Mouse (Mus musculus) ovary, postnatal 14 days (tissue): ENCODE data around the gene Ablim2.

Experiments used
- DNase-seq: peaks from one replicate; pipeline ENCODE4 v3.0.0; 2022; ENCODE audit warnings: low spot score

Ablim2 gene

DNA sequence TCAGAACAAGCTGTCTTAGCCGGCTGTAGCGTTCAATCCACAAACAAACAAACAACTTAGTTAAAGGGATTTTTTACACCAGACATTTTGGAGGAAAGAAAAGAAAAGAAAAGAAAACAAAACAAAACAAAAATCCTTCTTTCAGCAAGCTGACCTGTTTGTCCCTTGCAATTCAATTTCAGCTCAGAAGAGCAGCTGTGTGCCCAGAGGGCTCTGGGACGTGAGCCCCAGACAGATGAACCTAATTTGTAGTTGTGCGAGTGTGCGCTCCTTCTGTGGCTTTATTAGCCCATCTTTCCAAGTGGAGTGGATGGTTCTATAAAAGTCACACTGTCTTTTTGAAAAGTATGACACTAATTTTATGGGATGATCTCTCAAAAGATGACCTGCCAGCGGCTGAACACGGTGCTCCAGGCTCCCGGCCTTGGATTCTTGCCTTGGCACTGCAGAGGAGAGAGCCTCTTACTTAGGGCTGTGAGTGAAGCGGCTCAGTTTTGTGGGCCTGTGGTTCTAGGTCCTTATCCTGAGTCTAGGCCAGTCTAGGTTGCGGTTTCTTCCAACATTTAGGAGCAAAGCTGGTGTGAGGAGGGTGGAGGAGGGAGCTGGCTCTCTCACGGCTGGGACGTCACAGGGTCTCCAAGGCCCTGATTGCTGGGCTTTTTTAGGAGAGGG, 158.1 kb downstream of the Ablim2 start:
- no peak for DNase-seq

DNA sequence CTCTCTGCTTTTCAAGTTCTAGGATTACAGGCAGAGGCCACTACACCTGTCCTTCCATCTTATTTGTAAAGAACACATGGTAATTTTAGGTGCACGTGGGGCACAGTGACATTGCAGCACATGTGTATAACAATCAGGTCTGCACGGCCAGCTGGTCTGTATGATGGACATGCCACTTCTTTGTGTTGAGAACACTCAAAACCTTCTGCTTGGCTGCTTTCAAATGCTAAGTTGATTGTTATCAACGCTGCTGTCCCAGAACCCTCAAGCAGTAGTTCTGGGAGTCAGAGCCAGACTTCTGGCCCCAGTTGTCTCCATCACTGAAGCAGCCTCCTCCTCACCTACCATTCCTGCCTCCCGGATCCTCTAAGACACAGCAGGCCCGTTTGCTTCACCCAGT, 159.0 kb downstream of the Ablim2 start:
- DNase-seq, result no peak

DNA sequence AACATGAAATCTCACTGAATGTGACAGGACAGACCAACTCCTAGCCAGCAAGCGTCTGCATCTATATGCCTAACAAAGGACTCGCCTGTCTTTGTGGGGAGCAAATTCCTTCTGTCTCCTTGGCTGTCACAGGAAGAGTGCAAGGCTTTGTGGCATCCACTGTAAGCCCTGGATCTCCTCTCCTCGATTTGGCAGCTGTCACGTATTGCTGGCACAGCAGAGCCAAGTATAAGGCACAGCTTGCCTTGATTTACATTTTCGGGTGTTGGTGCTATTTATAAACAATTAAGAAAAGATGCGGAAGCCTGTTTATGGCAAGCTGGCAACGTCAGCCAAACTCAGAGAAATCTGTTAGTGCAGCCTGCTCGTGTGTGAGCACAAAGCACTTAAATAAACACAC, 160.7 kb downstream of the Ablim2 start:
- no peak for DNase-seq

DNA sequence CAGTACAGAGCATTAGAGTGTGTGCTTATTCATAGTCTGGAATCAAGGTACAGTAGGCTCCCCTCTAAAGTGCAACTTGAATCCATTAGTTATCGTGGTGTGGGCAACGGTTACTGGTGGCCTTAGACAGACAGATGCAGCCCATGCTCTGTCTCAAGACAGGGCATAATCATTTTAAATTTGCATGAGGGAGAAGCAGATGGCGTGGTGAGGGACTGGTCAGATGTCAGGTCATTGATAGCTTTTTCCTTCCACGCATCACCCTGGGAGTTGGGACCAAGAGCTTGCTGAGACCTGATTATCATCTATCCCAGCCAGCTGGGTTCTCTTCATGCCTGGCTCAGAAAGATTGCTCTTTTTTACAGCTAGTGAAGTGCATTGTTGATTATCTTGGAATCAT, 162.4 kb downstream of the Ablim2 start:
- DNase-seq, result no peak

DNA sequence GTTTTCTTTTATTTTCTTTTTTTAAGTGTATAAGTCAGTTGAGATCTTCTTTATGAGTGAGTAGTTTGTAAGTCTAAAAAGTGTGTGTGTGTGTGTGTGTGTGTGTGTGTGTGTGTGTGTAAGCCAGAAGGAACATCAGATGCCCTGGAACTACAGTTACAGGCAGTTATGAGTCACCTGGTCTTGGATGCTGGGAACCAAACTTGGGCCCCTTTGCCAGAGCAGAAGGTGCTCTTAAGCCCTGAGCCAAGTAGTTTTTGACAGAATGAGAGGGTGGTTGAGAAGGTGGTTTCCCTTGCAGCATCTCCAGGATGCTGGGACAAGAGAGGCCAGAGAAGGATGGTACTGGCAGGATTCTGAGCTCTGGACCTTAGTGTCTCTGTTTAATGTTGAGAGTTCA, 162.9 kb downstream of the Ablim2 start:
- DNase-seq, result no peak

DNA sequence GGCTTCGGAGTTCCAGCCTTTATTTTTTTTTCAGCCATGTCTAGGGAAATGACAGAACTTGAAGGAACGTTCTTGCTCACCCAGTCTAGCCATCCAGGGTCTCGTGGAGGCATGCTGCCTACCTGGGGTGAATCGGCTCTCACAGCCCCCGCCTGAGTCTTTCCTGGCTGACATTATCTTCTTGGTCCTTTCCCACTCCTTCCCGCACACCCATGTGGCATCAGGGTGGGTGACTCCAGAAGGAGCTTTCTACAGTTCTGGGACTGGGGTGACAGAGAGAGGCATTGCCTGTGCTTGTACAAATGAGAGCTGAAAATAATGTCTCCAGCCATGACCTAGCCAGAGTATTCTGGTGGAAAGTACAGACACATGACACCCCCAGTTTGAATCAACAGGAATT, 163.5 kb downstream of the Ablim2 start:
- no peak for DNase-seq

DNA sequence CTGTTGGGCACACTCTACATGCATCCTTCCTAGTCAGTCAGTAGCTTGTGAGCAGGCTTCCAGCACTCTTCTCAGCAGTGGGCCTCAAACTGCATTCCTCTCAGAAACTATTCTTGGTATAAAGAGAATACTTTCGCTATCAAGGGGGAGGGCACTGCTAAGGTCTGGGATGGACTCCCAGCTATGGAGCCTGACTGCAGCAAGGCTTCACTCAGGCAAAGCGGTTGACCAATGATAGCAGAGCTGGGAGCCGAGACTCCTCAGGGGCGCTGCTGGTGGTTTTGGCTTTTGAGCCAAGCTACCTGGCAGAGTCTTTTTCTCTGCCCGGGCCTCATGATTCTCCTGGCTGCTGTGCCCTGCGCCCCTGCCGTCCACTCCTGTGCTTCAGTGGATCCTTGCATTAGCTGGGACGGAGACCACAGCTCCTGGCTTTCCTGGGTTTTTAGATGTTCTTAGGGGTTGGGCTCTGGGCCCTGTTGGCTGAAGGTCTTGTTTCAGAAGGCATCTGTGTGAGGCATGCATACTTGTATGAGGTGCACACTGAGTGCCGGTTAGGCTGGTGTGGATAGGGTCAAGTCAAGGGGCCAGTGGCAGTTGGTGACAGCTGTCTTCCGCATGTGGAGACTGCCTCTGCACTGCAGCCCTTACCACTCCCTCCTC, 164.0 kb downstream of the Ablim2 start:
- DNase-seq, result peak; percentile 39

DNA sequence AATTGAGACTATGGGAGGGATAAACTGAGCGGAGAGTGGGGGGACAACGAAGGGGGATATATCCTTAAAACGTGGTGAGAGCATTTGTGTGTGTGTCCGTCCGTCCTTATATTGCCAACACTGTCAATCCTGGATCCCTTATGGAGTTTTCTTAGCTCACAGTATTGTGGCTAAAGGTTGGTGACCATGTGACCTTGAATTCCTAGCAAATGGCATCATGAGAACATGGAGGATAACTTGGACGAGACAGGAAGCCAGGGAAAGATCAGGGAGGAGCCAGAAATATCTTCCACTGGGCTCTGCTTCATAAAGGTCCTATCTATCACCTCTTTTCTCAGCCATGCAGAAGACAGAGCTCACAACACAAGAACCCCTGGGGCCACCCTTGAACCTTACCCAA, 165.8 kb downstream of the Ablim2 start:
- DNase-seq, result no peak

DNA sequence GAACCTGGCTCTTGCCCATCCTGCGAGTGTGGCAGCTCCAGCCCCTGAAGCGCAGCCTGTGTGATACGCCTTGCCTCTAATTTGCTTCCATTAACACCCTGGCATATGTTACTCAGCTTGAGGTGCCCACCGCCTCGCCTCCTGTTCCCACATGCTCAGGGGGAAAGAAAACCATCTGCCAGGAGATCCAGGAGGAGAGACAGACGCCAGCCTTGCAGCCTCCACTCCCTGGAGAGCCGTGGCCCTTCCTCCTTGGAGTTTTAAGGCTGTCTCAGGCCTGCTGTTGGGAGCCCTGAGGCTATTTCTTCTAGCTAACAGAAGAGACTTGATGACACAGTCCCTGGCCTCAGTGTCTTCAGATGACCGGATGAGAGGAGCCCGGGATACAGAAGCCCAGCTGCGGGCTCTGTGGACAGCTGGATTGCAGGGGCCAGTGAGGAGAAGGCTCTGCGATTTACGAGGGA, 167.5 kb downstream of the Ablim2 start:
- DNase-seq, result no peak

DNA sequence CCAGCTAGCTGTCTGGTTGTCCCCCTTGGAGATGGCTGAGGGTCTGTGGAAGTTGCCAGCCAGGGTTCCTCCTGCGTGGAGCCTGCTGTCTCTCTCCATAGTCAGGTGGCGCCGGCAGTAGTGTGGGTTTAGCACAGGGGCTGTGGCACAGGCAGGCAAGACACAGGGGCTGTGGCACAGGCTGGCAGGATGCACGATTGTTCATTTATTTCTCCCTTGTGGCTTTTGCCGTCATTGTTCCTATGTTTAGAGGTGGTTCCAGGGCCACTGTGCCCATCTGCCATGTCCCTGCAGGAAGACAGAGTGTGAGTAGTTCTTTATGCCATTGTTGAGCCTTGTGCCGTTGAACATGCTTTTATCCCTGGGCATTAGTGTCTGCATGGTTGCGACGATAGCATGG, 168.8 kb downstream of the Ablim2 start:
- DNase-seq, result no peak

DNA sequence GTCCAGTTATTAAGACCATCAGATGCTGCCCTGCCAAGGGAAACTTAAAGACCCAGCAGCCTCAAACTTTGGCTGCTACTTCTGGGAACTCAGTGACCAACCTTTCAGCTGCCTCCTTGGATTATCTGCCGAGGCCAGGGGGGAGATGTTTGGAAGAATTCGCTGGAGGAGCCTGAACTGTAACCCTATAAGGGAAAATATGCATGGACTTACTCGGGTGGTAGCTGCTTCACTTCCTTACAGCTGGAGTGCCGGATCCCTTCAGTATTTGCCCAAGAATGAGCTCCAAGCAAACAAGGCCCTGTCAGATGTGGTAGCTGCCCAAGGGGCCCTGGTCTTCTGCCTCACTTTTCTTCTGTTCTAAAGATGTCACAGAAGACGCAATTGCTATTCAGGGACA, 173.6 kb downstream of the Ablim2 start:
- no peak for DNase-seq

DNA sequence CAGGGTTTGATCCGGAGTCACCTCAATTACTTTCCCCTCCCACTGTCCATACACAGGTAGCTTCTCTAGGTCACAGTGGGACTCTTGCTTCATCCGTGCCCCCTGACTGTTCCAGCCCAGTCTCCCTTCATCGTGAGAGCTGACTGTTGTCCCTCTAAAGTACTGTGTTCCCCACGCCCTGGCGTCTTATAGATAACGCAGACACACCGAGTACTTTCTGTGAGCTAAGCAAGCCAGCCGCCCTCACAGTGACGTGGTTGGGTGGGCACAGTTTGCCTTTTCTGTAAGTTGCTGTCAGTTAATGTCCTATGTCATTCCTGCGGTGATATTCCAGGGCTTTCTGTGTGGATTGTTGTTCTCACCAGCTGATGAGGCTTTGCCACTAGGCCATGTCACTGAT, 175.4 kb downstream of the Ablim2 start:
- no peak for DNase-seq
